Comparison of ENCODE assay signal across 18 mouse cellular contexts in the genomic region with DNA sequence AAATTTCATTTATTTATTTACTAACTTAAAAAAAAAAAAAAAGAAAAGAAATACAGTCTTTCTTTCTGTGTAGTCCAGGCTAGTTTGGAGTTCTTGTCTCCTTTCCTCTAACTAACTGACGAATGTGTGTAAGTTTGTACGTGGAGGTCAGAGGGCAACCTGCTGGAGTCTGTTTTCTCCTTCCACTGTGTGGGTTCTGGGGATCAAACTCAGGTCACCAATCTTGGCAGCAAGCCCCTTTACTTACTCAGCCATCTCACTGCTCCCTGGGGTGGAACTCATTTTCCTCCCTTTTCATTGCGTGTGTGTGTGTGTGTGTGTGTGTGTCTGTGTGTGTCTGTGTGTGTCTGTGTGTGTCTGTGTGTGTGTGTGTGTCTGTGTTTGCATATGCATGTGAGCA. TPM values are rescaled to one million over a fixed set of nuclear protein-coding genes. Genes with fewer than 3 reads are reported as not detected.
DNase-seq lines count a peak whose midpoint lies in the region; ATAC-seq and TF ChIP-seq lines count a peak whose summit lies in the region.
"Had no signal": no experiment of that assay in that cellular context is flagged by ENCODE, and none has a peak within 500 bp of the region (broad histone marks: within the 10 kb centered on the region; RNA-seq: fewer than 3 reads in every experiment).

No protein-coding gene starts in this region.

- TF ChIP-seq CTCF in kidney, adult 2 months (conservative IDR thresholded peaks at IDR 0.05; ENCODE audit: insufficient read depth, insufficient read length, low read depth, low read length), result no peak

- H3K4me3 ChIP-seq in lung, embryonic 16.5 days (ENCODE audit: low read length), result no peak overlapping the region
- no peak overlapping the region for H3K4me3 ChIP-seq in kidney, adult 2 months (ENCODE audit: insufficient read depth, low read depth, low read length)
- H3K4me3 ChIP-seq: forebrain, embryonic 15.5 days; heart, embryonic 12.5 days; hindbrain, embryonic 15.5 days; liver, embryonic 13.5 days; neural tube, embryonic 12.5 days had no signal

- no peak overlapping the region for H3K4me2 ChIP-seq in lung, embryonic 16.5 days (ENCODE audit: low read depth, low read length)
- H3K4me2 ChIP-seq: forebrain, embryonic 15.5 days; heart, embryonic 12.5 days; hindbrain, embryonic 15.5 days; liver, embryonic 13.5 days; neural tube, embryonic 12.5 days had no signal

- TF ChIP-seq POLR2A in kidney, adult 2 months (IDR thresholded peaks at IDR 0.05; ENCODE audit: low read depth, low read length), result no peak

- H3K4me1 ChIP-seq in lung, embryonic 16.5 days (replicated peaks; ENCODE audit: control insufficient read depth, insufficient read depth, low read length), result peaks cover 14% of the 10 kb centered on the region
- H3K4me1 ChIP-seq in kidney, adult 2 months (ENCODE audit: control insufficient read depth, insufficient read depth, low read length), result peaks cover 4% of the 10 kb centered on the region
- H3K4me1 ChIP-seq: forebrain, embryonic 15.5 days; hindbrain, embryonic 15.5 days; neural tube, embryonic 12.5 days had no signal

- H3K9me3 ChIP-seq in lung, embryonic 16.5 days (ENCODE audit: control insufficient read depth, low read length), result no peaks in the 10 kb centered on the region
- H3K9me3 ChIP-seq: forebrain, embryonic 15.5 days; heart, embryonic 12.5 days; hindbrain, embryonic 15.5 days; liver, embryonic 13.5 days; neural tube, embryonic 12.5 days had no signal

- DNase-seq in lung, postnatal 36 days, result no peak
- DNase-seq in adipocyte (ENCODE audit: low spot score), result peak; percentile 77
- DNase-seq in kidney, adult 2 months, result peak; percentile 90
- peak; percentile 81 to 82 for DNase-seq in kidney, postnatal 36 days
- no peak for DNase-seq in heart, postnatal 25 days (ENCODE audit: low spot score)
- DNase-seq: adrenal gland, postnatal 25 days; cerebellum, adult 9-10 months; heart, postnatal 36 days; liver, embryonic 13.5 days; spleen, adult 18-20 months had no signal

- no peaks in the 10 kb centered on the region for H3K27me3 ChIP-seq in lung, embryonic 16.5 days (ENCODE audit: control insufficient read depth, insufficient read depth, low read depth, low read length)
- H3K27me3 ChIP-seq in kidney, adult 2 months (replicated peaks; ENCODE audit: control insufficient read depth, insufficient read depth, low read length), result no peaks in the 10 kb centered on the region
- H3K27me3 ChIP-seq: CH12.LX; forebrain, embryonic 15.5 days; heart, embryonic 12.5 days; hindbrain, embryonic 15.5 days; liver, embryonic 13.5 days; neural tube, embryonic 12.5 days had no signal

- H3K27ac ChIP-seq in lung, embryonic 16.5 days (ENCODE audit: low read length), result no peak overlapping the region
- H3K27ac ChIP-seq in kidney, adult 2 months (ENCODE audit: insufficient read depth, low read depth, low read length), result no peak overlapping the region; the same call in 1 of the 2 replicates
- H3K27ac ChIP-seq: forebrain, embryonic 15.5 days; hindbrain, embryonic 15.5 days; liver, embryonic 13.5 days; neural tube, embryonic 12.5 days had no signal

- intact Hi-C loops in heart, postnatal 25 days (cut with DNase I), result no loop called here

- H3K9ac ChIP-seq in lung, embryonic 16.5 days (ENCODE audit: low read length), result no peak overlapping the region
- H3K9ac ChIP-seq: forebrain, embryonic 15.5 days; heart, embryonic 12.5 days; hindbrain, embryonic 15.5 days; liver, embryonic 13.5 days; neural tube, embryonic 12.5 days had no signal

- no peaks in the 10 kb centered on the region for H3K36me3 ChIP-seq in lung, embryonic 16.5 days (ENCODE audit: control insufficient read depth, insufficient read depth, low read length)
- no peaks in the 10 kb centered on the region for H3K36me3 ChIP-seq in kidney, adult 2 months (ENCODE audit: control insufficient read depth, insufficient read depth, low read length)
- H3K36me3 ChIP-seq: forebrain, embryonic 15.5 days; heart, embryonic 12.5 days; hindbrain, embryonic 15.5 days; liver, embryonic 13.5 days; neural tube, embryonic 12.5 days had no signal

- 30% methylated on average over 3 of the region's 3 CpGs for WGBS in lung, embryonic 16.5 days
- WGBS in kidney, adult 2 months, result 14% methylated on average over 3 of the region's 3 CpGs

- peak; percentile 32; the same call in 1 of the 2 replicates for ATAC-seq in lung, embryonic 16.5 days (ENCODE audit: low read depth)
- ATAC-seq in erythroblast, adult 5-6 weeks (replicated peaks; ENCODE audit: low FRiP score, poor library complexity, severe bottlenecking), result no peak
- ATAC-seq: forebrain, embryonic 15.5 days; intestine, postnatal 0 days had no signal

RNA-seq across cellular contexts. Expression of gene Cd164, which starts 49.1 kb away (rescaled TPM):
- 169 and 185 TPM in 2 replicates for polyA plus RNA-seq in lung, embryonic 16.5 days (2015; fragmentation: Nextera tagmentation; extraction: Ambion mirVana)
- polyA plus RNA-seq in kidney, adult 2 months (2012; rRNA removed), result 241 and 291 TPM in 2 replicates
- total RNA-seq in erythroblast, adult 5-6 weeks (2015; ENCODE audit: low replicate concordance), result 57.6 and 59.8 TPM in 2 replicates
- 50.2 and 53.9 TPM in 2 replicates for total RNA-seq in erythroblast, adult 5-6 weeks (2017; ENCODE audit: low replicate concordance)
- 100 to 1,000 TPM; 126 to 148 TPM for total RNA-seq in heart, postnatal 25 days (2021)

Comparison
In these comparisons a context has a peak if more than half of its experiments do, and no peak if none do; other contexts are left out.
1. DNase-seq: peak in adipocyte (single experiment), kidney, adult 2 months (single experiment) and kidney, postnatal 36 days (2 of 2); none in lung, postnatal 36 days (single experiment) and heart, postnatal 25 days (single experiment).